Mouse (Mus musculus) liver, embryonic 14.5 days (tissue): ENCODE data around the gene Ttll1. TPM values are rescaled to one million over a fixed set of nuclear protein-coding genes. Genes with fewer than 3 reads are reported as not detected.
A peak's percentile ranks its signal among the peaks of the same experiment; 100 is the strongest.

Experiments used
- ATAC-seq: fragments of 200-750 bp; cut with Nextera tagmentation; 2 replicates; pipeline ENCODE4 v1.8.0; 2017; ENCODE audit warnings: moderate number of reproducible peaks, mild to moderate bottlenecking, moderate library complexity; ENCODE audit not compliant: insufficient read depth
- DNase-seq, 3 experiments: peaks; one replicate each; pipeline ENCODE4 v3.0.0-alpha.2; 2012 to 2013; ENCODE audit warnings: low read depth in 3 of 3, low spot score in 3 of 3
- H3K27ac ChIP-seq: fragments of 300-500 bp; sonication (generic); 2 replicates; pipeline ENCODE4 v1.5.1; 2014; ENCODE audit warnings: moderate library complexity, mild to moderate bottlenecking, control low read depth, inconsistent platforms
- H3K27me3 ChIP-seq: fragments of 300-500 bp; sonication (generic); 2 replicates; pipeline ENCODE4 v1.6.1; 2014; ENCODE audit warnings: mild to moderate bottlenecking, low read length, moderate library complexity; ENCODE audit not compliant: control insufficient read depth, insufficient read depth
- H3K36me3 ChIP-seq: fragments of 300-500 bp; sonication (generic); replicated peaks from 2 replicates; pipeline ENCODE4 v1.6.1; 2014; ENCODE audit warnings: low read depth; ENCODE audit not compliant: control insufficient read depth, insufficient read depth
- H3K4me1 ChIP-seq, 2 experiments: fragments of 200-500 bp in 1 of 2; fragments of 300-500 bp in 1 of 2; sonication (generic) in 1 of 2; replicated peaks; 2 replicates each; pipeline ENCODE4 v1.6.1; 2012 to 2014; ENCODE audit warnings: antibody characterized with exemption in 1 of 2, inconsistent platforms in 1 of 2, low read length in 1 of 2; ENCODE audit not compliant: control insufficient read depth in 2 of 2, insufficient read depth in 2 of 2
- H3K4me2 ChIP-seq: fragments of 300-500 bp; sonication (generic); 2 replicates; pipeline ENCODE4 v1.6.1; 2014; ENCODE audit warnings: low read depth, mild to moderate bottlenecking, control low read depth, moderate library complexity
- H3K4me3 ChIP-seq, 2 experiments: fragments of 200-500 bp in 1 of 2; fragments of 300-500 bp in 1 of 2; sonication (generic) in 1 of 2; 2 replicates each; pipeline ENCODE4 v1.5.1; 2012 to 2014; ENCODE audit warnings: low read depth in 2 of 2, low read length in 2 of 2, mild to moderate bottlenecking in 2 of 2, control low read depth in 1 of 2, inconsistent platforms in 1 of 2, moderate library complexity in 1 of 2; ENCODE audit not compliant: insufficient read depth in 1 of 2
- H3K9ac ChIP-seq: fragments of 300-500 bp; sonication (generic); replicated peaks from 2 replicates; pipeline ENCODE4 v1.6.1; 2014; ENCODE audit warnings: mild to moderate bottlenecking, control low read depth, moderate library complexity
- H3K9me3 ChIP-seq: fragments of 300-500 bp; sonication (generic); 2 replicates; pipeline ENCODE4 v1.6.1; 2016; ENCODE audit warnings: low read length, mixed read lengths; ENCODE audit not compliant: control insufficient read depth
- CTCF ChIP-seq: IDR thresholded peaks from 2 replicates; pipeline ENCODE4 v1.5.1; 2016; ENCODE audit warnings: antibody characterized with exemption, low read depth, control low read depth
- EP300 ChIP-seq: IDR thresholded peaks from 2 replicates; pipeline ENCODE4 v1.6.1; 2016; ENCODE audit warnings: antibody characterized with exemption, low read depth
- WGBS: fragments of 180-500 bp; shearing (Covaris S2); extraction: QIAGEN DNeasy Blood & Tissue Kit; methylation state at CpG from one replicate; pipeline ENCODE4 v1.1.7; 2014; ENCODE audit not compliant: insufficient replicate concordance; 5-methylcytosine and 5-hydroxymethylcytosine counted together
- polyA plus RNA-seq, 2 experiments: library from polyadenylated mRNA; depleted of rRNA in 1 of 2; stranded (reverse) in 1 of 2; unstranded in 1 of 2; fragments of >200 nt; fragmentation: Nextera tagmentation in 1 of 2; extraction: Ambion mirVana in 1 of 2; gene quantifications; 2 replicates each; pipeline versions ENCODE4 v1.2.1 to v1.2.3; 2012 to 2014

Gene Ttll1
- polyA plus RNA-seq, 2 experiments, result 1.9 to 3.5 TPM

DNA sequence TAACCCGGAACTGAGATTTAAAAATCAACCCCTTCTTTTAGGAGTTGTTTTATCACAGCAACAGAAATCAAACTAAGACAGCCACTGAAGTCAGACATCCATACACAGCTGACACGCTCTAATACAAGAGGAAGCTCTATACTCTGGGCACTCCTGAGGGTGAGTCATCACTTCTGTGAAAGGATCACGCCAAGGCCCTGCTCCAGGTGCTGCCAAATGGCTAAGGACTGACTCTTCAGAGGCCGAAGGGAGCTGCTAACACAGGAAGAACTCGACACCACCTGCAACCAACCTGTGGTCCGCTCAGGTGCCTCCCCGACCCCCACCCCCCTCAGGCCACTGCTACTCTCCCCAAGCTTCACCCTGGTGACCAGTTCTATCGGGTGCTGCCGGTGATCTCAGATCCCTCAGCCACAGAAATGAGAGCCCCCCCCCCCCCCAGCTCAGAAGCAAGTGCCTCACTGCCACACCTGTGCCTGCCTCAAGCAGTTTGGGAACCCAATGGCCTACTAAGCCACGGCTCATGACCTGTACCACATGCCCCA is 11.4 kb downstream of the Ttll1 start:
- H3K4me1 ChIP-seq, result peaks cover 5 to 10% of the 10 kb centered on the region in 2 experiments; a peak in 3 of 4 replicates
- H3K36me3 ChIP-seq, result no peaks in the 10 kb centered on the region
- no peak for TF ChIP-seq EP300
- TF ChIP-seq CTCF, result no peak
- H3K27ac ChIP-seq, result no peak overlapping the region
- no peaks in the 10 kb centered on the region for H3K27me3 ChIP-seq
- H3K9me3 ChIP-seq, result no peaks in the 10 kb centered on the region
- H3K9ac ChIP-seq, result no peak overlapping the region
- no peak for DNase-seq
- WGBS, result 67% methylated on average over 10 of the region's 10 CpGs
- no peak overlapping the region for H3K4me2 ChIP-seq
- H3K4me3 ChIP-seq, result no peak overlapping the region
- no peak for ATAC-seq

DNA sequence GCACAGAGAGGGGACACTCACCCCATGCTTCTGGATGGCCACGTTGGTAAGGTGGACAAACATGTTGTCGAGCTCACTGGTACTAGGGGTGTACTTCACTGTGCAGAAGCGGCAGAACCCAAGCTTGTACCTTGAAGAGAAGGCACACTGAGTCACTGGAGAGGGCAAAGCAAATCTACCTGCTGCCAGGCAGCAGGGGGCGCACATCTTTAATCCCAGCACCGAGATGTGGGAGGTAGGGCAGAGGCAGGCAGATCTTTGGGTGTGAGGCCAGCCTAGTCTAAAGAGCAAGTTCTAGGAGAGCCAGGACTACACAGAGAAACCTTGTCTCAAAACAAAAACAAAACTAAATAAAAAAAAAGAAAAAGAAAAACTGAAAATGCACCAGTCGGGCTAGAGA is 13.4 kb downstream of the Ttll1 start:
- Histone ChIP-seq H3K4me2 (no peak overlapping the region), H3K27me3 (no peaks in the 10 kb centered on the region), H3K36me3 (no peaks in the 10 kb centered on the region), H3K4me3 (no peak overlapping the region), H3K4me1 (peaks cover 5 to 10% of the 10 kb centered on the region in 2 experiments; a peak in 3 of 4 replicates), H3K27ac (no peak overlapping the region), H3K9ac (no peak overlapping the region), H3K9me3 (no peaks in the 10 kb centered on the region)
- WGBS, result 73% methylated on average over 6 of the region's 6 CpGs
- TF ChIP-seq EP300, result no peak
- peak; percentile 60 for TF ChIP-seq CTCF
- DNase-seq, result no peak
- ATAC-seq, result no peak

DNA sequence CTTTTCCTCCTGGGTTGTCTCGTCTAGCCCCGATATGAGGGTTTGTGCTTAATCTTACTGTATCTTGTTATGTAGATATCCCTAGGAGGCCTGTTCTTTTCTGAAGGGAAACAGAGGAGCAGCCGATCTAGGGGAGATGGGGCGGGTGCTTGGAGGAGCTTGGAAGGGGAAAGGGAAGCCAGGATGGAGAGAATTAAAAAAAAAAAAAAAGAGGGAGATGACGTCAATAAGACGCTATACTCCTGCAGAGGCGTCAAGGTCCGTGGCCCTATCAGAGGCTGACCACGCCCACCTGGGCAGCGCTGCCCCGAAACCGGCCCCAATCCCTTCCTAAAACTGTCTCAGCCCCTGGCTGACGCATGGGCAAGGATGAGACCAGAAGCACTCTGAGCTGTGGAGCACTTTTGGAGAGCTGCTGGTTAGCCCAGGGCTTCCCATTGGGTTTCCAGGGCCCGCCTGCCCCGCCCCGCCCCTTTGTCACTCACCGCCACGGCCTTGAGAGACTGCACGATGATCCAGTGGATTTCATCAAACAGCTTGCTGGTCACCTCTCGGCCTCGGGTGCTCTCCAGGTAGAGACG is 14.8 kb downstream of the Ttll1 start:
- H3K9ac ChIP-seq, result no peak overlapping the region
- H3K4me3 ChIP-seq, result peak overlapping the region in 1 of 2 experiments; percentile 33; a peak in 2 of 4 replicates
- 66% methylated on average over 22 of the region's 22 CpGs for WGBS
- DNase-seq (peak; percentile 30 to 54 (median 44)), ATAC-seq (peak; percentile 66)
- no peak overlapping the region for H3K27ac ChIP-seq
- no peaks in the 10 kb centered on the region for H3K27me3 ChIP-seq
- H3K36me3 ChIP-seq, result no peaks in the 10 kb centered on the region
- no peaks in the 10 kb centered on the region for H3K9me3 ChIP-seq
- peak overlapping the region; percentile 47 for H3K4me2 ChIP-seq
- H3K4me1 ChIP-seq, result peaks cover 5 to 10% of the 10 kb centered on the region in 2 experiments; a peak in 3 of 4 replicates
- TF ChIP-seq EP300 (no peak), CTCF (no peak)

DNA sequence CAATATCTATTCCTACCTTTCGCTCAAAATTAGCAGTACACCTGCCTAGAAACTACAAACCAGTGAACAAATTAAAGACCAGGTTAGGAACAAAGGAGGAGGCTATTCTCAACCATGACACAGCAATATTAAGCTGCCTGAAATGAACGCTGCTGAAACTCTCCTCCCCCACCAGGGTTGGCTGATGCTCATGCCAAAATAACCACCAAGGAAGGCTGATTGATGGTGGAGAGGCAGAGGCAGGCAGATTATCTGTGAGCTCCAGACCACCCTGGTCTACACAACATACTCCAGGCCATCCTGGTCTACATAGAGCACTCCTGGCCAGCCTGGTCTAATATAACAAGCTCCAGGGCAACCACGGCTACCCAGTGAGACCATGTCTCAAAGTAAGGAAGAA is 15.5 kb downstream of the Ttll1 start:
- no peaks in the 10 kb centered on the region for H3K36me3 ChIP-seq
- H3K4me1 ChIP-seq, result peaks cover 5 to 10% of the 10 kb centered on the region in 2 experiments; a peak in 3 of 4 replicates
- H3K4me2 ChIP-seq, result no peak overlapping the region
- WGBS, result 58% methylated on average over 3 of the region's 3 CpGs
- ATAC-seq, result no peak
- H3K27ac ChIP-seq, result no peak overlapping the region
- H3K9me3 ChIP-seq, result no peaks in the 10 kb centered on the region
- no peak overlapping the region for H3K9ac ChIP-seq
- no peaks in the 10 kb centered on the region for H3K27me3 ChIP-seq
- TF ChIP-seq CTCF (no peak), EP300 (no peak)
- peak in 1 of 3 experiments; percentile 20 for DNase-seq
- H3K4me3 ChIP-seq, result no peak overlapping the region

DNA sequence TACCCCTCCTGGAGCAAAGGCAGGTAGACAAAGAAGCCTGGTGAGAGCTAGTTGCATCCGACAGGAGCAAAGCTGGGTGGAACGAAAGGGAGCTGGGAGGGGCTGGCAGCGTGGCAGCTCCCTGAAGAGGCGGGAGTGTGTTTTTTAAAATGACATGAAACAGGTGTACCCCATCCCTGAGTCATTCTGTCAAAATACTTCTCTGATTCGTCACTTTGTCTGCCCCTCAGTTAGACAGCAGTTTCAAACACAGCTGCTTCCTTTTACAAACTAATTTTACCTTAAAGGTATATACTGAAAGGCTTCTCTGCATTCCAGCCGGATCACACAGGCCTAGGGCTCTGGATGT is 16.1 kb downstream of the Ttll1 start:
- Histone ChIP-seq H3K9ac (no peak overlapping the region), H3K36me3 (no peaks in the 10 kb centered on the region), H3K27ac (no peak overlapping the region), H3K4me3 (no peak overlapping the region), H3K4me1 (peaks cover 5 to 10% of the 10 kb centered on the region in 2 experiments; a peak in 3 of 4 replicates), H3K4me2 (no peak overlapping the region), H3K27me3 (no peaks in the 10 kb centered on the region), H3K9me3 (no peaks in the 10 kb centered on the region)
- DNase-seq (no peak), ATAC-seq (no peak)
- TF ChIP-seq CTCF (no peak), EP300 (no peak)
- 71% methylated on average over 6 of the region's 6 CpGs for WGBS
